Mouse (Mus musculus): ENCODE data around the gene Ppm1e.

Gene Ppm1e

DNA sequence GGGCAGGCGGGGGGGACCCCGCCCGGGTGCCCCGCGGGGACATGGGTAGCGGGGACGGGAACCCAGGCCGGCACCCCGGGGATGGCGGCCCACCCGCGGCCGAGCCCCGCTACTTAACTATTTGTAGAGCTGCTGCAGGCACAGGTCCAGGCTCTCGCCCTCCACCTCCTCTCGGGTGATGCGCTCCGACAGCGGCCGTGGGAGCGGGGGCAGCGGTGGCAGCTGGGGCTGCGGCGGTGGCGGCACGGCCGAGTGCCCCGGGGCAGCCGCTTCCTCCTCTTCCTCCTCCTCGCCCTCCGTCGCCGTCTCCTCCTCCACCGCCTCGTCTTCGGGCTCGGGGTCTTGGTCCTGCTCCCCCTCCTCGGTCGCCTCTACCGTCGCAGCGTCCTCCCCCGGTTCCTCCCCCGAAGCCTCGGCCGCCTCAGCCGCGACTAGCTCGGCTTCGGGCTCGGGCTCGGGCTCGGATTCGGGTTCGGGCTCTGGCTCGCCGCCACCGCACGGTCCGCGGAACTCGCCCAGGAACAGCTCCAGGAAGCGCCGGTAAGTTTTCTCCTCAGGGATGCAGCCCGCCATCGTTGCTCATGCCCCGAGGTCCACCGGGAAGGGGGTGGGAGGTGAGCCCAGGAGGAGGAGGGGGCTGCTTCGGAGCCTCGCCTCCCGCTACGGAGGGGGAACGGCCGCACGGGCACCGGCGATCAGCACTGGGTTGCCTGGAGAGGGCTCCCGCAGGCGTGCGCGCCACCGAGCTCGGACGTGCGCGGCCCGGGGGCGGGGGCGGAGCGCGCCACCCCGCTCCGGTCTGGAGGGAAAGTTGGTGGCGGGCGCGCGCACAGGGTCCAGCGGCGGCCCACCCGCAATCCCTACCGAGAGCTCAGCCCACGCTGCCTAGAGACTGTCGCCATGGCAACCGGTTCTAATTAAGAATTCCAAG, at the start of gene Ppm1e:
Gene Ppm1e (minus strand): TSS at position 693 of the 931 bp plus-strand sequence.
- peak; percentile 39 for DNase-seq (ENCODE audit: low spot score in 2 of 2)

DNA sequence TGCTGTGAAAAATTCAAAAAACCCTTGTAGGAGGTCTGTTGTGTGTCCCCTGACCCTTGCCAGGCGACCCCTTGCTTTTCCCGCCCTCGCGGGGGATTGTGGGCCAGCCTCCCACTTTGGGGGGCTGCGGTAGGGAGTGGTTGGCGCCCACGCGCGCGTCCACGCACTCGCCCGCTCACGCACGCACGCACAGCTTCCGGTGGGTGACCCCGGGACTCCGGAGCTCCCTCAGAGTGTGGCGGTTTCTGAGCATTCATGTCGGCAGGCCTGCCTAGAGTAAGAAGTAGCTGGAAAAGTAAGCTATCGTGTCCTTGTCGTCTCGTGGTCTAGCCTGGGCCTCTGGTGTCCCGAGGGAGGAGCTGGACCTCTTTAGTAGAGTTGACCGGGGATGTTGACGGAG, 46.1 kb upstream of the Ppm1e start, which contains the start of the genes Rad51c and Tex14:
Gene Rad51c (minus strand): TSS at position 79 of the 400 bp plus-strand sequence.
Gene Tex14 (plus strand): TSS at position 190 of the 400 bp plus-strand sequence.
- peak in 1 of 2 experiments; percentile 5 for DNase-seq (ENCODE audit: low spot score in 2 of 2)

- peak; percentile 95 to 96 for DNase-seq (ENCODE audit: low spot score in 2 of 2)
Observed at GRCm38 (mm10) chr11:87404111-87404853, 45.5 kb upstream of the Ppm1e start.

DNA sequence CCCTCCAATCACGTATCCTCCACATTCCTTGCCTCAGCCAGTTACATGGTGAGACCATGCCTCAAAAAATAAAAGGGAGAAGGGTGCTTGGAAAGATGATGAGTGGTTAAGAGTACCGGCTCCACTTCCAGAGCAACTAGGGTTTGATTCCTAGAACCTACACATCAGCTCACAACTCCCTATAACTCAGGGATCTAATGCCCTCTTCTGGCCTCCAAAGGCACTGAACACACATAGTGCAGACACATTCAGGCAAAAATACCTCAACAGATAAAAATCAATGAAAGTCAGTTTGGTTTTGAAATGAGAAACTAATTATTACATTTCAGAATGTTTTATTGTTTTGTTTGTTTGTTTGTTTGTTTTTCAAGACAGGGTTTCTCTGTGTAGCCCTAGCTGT, 39.6 kb upstream of the Ppm1e start:
- DNase-seq (ENCODE audit: low spot score in 2 of 2) = no peak

DNA sequence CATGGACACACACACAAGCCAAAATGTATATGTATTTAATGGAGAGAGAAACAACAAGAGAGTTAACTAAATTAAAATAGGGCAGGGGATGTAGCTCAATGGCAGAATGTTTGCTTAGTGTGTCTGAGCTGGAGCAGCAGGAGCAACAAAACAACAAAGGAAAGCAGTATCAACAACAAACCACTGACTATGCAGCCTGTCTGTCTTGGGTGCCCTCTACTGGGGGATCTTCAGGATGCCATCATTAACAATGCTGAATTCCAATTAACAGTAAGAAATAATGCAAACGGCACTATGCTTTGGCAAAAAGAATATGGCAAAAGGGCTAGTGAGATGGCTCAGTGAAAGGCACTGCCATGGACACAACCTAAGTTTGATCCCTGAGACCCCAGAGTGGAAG, 35.0 kb upstream of the Ppm1e start:
- DNase-seq (ENCODE audit: low spot score in 2 of 2) = no peak

- no peak for DNase-seq (ENCODE audit: low spot score in 2 of 2)
Observed at GRCm38 (mm10) chr11:87385676-87386075, 26.9 kb upstream of the Ppm1e start.

DNA sequence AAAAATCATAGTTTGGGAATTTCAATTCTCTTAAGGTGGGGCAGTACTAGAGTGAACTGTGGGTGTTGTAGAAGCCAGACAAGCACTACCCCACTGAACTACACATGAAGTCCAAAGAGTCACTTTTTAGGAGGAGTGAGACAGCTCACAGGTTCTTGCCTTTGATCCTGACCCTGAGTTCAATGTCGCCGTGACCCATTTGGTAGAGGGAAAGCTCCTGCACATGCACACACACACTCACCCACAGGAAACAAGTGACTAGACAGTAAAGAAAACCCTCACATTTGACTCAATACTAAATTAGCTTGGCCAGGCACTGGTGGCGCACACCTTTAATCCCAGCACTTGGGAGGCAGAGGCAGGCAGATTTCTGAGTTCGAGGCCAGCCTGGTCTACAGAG, 25.7 kb upstream of the Ppm1e start:
- no peak for DNase-seq (ENCODE audit: low spot score in 2 of 2)

DNA sequence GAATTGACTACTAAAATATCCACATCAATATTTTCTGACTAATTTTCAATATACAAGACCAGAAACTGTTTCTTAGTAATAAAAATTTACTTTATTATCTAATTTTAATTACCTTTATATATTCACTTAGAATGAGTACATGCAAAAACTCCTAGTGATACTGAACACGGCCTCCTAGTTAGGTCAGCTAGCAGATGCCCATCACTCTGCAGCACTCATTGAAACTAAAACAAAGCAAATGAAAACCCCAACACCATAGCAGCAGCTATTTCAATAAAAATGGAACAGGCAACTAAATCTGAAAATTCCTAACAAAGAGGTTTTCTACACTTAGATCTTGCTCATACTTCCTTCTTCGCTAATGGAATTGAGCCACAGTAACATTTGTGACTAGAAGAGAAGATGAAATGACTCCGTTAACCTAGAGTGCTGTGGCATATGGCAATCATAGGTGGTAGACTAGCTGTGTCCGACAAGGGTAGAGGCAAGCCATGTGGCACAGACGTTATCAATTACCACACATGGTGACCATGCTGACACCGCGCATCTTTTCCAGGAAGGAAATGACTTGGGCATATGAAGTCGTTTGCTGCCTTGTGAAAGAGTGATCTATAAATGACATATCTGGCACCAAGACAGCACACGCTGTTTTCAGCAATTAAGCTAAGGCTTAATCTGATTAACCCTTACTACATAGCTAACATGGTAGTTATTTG, 9.2 kb upstream of the Ppm1e start:
- DNase-seq (ENCODE audit: low spot score in 2 of 2) = no peak

DNA sequence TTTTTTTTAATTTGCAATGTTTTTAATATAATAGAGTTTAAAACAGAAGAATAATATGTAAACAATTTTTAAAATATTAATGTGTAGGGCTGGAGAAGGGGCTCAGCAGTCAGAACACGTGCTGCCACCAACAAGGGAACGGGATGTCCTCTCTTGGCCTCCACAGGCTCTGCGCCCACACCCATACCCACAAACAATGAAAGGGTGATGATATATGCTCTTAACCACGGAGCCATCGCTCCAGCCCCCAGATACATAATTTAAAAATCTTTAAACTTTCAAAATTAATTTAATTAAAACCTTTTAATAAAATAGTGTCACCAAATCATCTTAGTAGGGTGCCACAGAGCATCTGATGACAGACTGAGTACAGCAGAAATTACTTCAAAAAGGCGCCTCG, 8.2 kb upstream of the Ppm1e start:
- no peak for DNase-seq (ENCODE audit: low spot score in 2 of 2)

GRCm38 (mm10) chr11:87365120-87365519, 6.3 kb upstream of the Ppm1e start:
- no peak for DNase-seq (ENCODE audit: low spot score in 2 of 2)

DNA sequence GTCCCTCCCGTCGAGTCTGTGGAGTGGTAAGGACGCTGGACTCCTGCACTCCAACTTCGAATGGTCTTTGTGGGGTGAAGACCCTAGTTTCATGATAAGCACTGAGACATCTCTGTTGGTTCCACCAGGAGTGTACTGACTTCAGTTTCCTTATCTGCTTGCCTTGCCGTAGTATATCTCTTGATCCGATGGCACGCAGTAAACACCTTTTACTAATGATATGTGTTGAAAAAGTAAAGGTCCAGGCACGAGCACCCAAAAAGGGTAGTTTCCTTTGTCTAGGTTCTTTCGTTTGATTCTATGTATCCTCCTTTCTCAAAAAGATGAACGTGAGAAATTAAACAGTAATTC, 414 bp upstream of the Ppm1e start:
- no peak for DNase-seq (ENCODE audit: low spot score in 2 of 2)

- DNase-seq (ENCODE audit: low spot score in 2 of 2) = no peak
Observed at GRCm38 (mm10) chr11:87357317-87358300, 1.2 kb downstream of the Ppm1e start.

DNA sequence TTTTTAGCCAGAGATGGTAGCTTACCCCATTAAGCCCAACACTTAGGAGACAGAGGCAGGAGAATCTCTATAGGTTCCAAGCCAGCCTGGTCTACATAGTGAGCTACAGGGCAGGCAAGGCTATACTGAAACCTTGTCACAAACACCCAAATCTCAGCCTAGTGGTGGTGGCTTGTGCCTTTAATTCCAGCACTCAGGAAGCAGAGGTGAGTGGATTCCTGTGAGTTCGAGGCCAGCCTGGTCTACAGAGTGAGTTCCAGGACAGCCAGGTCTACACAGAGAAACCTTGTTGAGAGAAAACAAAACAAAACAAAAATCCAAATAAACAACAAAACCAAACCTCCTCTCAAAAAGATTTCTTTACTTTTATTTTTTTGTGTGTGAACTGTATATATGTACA, 4.0 kb downstream of the Ppm1e start:
- DNase-seq (ENCODE audit: low spot score in 2 of 2) = no peak

DNA sequence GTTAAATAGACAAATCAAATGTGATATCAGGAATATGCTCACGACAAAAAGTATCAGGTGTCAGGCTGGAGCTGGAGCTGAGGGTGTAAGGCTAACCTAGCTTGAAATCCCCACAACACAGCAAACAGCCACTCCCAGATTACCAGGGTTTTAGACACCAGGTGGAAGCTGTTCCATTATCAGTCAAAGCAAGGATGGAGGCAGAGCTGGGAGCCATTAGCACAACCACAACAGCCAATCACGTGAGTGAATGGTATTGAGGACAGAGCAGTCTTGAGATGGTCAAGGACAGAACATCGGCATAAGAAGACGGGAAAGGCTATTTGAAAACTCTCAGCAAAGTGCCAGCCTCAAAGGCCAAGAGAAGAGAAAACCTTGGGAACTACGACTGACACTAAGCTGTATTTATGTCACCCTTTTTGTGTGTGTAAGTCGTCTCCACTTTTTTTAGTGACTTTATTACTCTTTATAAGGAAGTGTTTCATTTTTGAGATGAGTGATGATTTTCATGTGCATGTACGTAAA, 5.1 kb downstream of the Ppm1e start:
- no peak for DNase-seq (ENCODE audit: low spot score in 2 of 2)

GRCm38 (mm10) chr11:87326381-87326780, 32.4 kb downstream of the Ppm1e start:
- no peak for DNase-seq (ENCODE audit: low spot score in 2 of 2)

GRCm38 (mm10) chr11:87322558-87322957, 36.3 kb downstream of the Ppm1e start:
- no peak for DNase-seq (ENCODE audit: low spot score in 2 of 2)

DNA sequence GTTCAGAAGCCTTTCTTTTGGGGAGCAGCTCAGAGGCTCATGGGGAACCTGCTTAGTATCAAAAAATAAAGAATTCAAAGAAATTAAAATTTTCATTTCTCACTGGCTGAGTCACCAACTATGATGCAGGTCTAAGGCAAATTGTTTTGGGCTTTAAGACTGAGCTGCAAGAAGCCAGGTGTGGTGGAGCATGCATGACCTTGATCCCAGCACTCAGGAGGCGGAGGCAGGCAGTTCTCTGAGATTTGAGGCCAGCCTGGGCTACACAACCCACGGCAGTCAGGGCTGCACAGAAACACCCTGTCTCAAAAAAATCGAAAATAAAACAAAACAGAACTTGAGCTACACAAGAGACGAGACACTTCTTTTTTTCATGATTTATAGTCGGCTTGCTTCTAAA, 38.8 kb downstream of the Ppm1e start:
- DNase-seq (ENCODE audit: low spot score in 2 of 2) = no peak

DNA sequence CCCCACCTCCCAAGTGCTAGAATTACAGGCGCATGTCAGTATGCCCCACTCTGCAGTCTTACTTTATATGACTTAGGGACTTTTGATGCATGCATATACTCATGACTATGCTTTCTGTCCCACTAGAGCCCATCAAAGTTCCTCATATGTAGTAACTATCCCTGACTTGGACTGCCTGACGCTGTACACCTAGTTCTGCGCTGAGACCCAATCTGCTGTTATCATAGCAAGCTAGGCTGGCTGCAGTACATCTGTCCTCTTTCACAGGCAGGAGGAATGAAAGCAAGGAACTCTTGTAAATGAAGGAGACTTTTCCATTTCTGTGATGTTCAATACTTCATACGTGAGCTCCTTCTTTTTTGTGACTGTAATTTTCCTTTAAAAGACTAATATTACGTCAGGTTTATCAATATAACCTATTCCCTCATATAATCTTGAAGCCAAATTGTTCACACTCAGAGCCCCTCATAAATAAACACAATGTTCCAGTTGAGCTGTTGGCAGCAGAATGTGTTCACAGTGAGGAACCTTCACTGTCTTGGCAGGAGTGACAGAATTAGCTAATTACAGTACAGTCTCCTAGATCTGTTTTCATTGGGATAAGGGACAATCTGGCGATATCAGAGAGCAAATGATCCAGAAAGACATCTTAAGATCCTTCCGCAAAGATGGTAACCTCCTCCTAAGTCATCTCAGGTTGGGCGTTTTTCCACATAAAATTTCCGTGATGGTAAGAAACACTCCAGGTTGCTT, 39.7 kb downstream of the Ppm1e start:
- no peak for DNase-seq (ENCODE audit: low spot score in 2 of 2)

GRCm38 (mm10) chr11:87313533-87313932, 45.3 kb downstream of the Ppm1e start:
- no peak for DNase-seq (ENCODE audit: low spot score in 2 of 2)

GRCm38 (mm10) chr11:87310309-87310708, 48.5 kb downstream of the Ppm1e start:
- no peak for DNase-seq (ENCODE audit: low spot score in 2 of 2)
